Mouse (Mus musculus) adrenal gland, adult (tissue): ENCODE measurements around the gene Pnpla2.

Experiments used
- DNase-seq, 2 experiments: peaks; one replicate each; pipeline ENCODE4 v3.0.0; 2022 to 2023; ENCODE audit warnings: low spot score in 1 of 2; ENCODE audit not compliant: inconsistent age in 2 of 2

The Pnpla2 gene

GRCm38 (mm10) chr7:141431434-141432185 is 23.4 kb upstream of the Pnpla2 start:
- DNase-seq: no peak

DNA sequence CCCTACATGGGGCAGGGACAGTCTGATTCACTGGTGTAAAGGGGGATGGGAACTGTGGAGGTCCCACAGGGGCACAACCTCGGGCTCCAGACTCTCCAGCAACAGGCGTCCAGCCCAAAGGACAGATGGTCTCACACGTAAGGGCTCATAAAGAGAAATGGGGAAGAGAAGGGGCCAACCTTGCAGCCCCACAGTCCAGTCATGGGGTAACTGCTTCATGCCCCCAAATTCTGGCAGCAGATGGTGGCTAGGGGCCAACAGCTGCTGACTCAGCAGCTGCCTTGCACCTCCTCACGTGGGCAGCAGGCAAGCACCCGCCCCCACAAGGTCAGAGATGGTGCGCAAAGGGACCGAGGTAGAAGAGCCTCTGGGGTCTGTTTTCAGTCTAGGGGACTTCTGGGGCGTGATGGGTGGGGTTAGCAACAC is 22.8 kb upstream of the Pnpla2 start:
- DNase-seq: peak; percentile 88 to 94

- peak; percentile 82 to 91 for DNase-seq
Measured at GRCm38 (mm10) chr7:141432741-141433516, 22.1 kb upstream of the Pnpla2 start.

- peak in 1 of 2 experiments; percentile 64 for DNase-seq
Measured at GRCm38 (mm10) chr7:141433517-141434400, 21.2 kb upstream of the Pnpla2 start.

DNA sequence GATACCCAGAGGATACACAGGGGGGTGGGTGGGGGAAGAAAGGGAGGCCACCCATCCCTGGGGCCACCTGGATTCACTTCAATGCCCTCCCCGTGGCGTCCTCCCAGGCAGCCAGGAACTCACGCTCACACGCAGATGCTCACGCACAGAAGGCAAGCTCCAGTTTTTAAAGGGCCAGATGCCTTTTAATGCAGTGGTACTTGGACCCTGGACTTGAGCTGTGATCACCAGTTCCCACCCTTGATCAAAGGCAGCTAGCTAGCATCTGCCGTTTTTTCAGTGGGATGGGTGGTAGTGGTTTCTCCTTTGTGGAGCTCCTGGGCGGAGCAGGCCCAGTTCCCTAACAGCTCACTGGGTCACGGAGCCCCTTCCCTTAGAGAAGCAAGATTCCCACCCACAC is 20.5 kb upstream of the Pnpla2 start:
- peak; percentile 76 to 84 for DNase-seq

DNA sequence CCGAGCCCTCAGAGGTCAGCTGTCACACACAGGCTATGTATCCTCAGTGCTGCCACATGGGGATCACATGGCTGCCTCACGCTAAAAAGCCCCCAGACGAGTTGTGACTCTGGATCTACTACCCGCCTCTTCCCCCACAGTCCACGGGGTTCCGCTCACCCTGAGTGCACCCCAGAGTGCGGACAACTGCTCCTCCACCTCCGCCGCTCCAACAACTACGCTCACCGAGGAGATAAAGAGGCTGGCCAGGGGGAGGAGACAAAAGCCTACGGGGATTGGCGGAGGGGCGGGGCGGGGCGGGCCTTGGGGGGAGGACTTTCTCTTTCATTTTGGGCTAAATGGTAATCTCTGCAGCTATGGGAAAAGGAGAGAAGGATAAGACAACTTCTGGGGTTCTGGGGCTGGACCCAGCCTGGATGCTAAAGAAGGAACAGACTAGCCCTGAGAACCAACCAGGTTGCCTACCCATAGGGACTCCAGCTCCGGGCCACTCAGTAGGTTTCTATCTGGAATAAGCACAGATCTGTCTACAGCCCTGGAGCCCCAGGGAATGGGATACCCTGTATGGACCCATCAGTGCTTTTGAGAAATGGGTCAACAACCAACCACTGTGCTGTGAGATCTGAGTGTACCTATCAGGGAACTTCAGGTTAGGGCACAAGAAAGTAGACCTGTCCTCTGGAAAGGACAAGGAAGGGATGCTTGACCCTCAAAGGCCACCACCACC is 19.7 kb upstream of the Pnpla2 start:
- peak; percentile 81 to 90 for DNase-seq

- no peak for DNase-seq
Measured at GRCm38 (mm10) chr7:141435856-141436522, 19.0 kb upstream of the Pnpla2 start.

DNA sequence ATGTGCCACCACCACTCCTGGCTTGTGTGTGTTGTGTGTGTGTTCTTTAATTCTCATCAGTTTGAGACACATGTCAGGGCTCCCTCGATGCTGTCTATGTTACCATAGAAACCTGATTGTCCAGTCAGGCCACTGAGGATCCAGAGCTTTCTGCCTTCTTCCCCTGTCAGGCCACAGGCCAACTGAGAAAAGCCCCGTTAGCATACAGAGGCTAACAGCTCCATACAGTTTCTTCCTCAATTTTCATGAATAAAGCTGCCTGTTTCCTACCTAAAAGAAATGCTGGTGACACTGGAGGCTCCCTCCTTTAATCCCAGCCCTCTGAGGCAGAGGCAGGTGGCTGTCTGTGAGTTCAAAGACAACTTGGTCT is 18.5 kb upstream of the Pnpla2 start:
- DNase-seq: no peak

- DNase-seq: peak; percentile 86 to 95
Measured at GRCm38 (mm10) chr7:141437178-141438120, 17.5 kb upstream of the Pnpla2 start, which contains the start of gene Slc25a22. Gene Slc25a22, minus strand, starts transcription at chr7:141437892.

DNA sequence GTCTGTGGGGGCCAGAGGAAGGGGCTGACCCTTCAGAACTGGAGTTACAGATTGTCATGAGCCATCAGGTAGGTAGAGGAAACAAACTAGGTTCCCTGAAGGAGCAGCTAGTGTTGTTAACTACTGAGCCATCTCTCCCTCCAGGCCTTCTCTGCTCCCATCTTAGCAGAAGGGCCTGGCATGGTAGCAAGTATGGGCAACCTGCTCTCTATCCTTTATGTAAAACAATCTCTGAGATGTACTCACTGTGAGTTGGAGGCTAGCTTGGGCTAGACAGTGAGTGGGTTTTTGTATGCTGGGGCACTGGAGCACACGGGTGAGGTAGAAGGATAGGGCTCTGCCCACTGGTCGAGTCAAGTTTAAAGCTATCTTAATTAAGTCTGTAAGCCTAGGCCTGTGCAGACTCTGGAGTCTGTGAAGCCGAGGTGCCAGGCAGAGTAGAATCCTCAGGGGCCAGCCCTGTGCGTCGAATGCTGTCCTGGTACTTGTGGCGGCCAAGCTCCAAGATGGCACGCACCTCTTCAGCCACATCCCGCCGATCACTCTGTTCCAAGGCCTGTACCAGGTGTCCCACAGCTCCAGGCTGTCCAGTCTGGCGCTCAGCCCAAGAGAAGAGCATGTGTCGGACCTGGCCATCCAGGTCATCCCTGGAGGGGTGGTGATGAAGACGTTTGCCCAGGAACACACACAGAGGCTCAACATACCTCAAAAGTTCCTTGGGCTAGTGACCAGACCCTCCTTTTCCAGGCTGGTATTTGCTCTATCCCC is 16.6 kb upstream of the Pnpla2 start:
- peak in 1 of 2 experiments; percentile 25 for DNase-seq

DNA sequence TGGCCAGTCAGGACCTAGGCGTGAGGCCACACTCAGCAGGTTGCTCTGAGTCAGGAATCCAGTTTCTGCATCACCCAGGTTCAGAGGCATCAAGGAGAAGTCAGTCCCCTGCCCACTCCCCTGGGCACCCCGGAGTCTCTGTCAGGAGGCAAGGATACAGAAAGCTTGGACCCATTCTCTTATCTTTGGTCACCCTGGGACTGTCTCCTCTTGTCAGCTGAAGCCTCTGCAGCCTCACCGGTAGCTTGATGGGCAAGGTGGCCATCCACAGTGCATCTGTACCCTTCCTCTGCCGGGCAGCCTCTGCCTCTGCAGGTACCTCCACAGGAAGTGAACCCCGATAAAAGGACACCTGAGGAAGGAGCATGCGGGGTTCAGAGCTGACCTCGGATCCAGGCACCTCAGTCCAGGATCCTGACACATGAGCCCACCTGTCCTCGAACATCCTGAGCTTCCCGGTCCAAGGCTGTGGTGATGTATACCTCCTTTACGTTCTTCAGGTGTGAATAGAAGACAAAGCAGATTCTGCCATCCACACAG is 15.8 kb upstream of the Pnpla2 start:
- peak in 1 of 2 experiments; percentile 19 for DNase-seq

GRCm38 (mm10) chr7:141439811-141440210 is 15.2 kb upstream of the Pnpla2 start:
- peak in 1 of 2 experiments; percentile 26 for DNase-seq

- DNase-seq: peak; percentile 71 to 88
Measured at GRCm38 (mm10) chr7:141440613-141441012, 14.4 kb upstream of the Pnpla2 start.

GRCm38 (mm10) chr7:141441460-141441859 is 13.5 kb upstream of the Pnpla2 start:
- DNase-seq: peak in 1 of 2 experiments; percentile 19

GRCm38 (mm10) chr7:141442199-141442598 is 12.8 kb upstream of the Pnpla2 start:
- DNase-seq: no peak

DNA sequence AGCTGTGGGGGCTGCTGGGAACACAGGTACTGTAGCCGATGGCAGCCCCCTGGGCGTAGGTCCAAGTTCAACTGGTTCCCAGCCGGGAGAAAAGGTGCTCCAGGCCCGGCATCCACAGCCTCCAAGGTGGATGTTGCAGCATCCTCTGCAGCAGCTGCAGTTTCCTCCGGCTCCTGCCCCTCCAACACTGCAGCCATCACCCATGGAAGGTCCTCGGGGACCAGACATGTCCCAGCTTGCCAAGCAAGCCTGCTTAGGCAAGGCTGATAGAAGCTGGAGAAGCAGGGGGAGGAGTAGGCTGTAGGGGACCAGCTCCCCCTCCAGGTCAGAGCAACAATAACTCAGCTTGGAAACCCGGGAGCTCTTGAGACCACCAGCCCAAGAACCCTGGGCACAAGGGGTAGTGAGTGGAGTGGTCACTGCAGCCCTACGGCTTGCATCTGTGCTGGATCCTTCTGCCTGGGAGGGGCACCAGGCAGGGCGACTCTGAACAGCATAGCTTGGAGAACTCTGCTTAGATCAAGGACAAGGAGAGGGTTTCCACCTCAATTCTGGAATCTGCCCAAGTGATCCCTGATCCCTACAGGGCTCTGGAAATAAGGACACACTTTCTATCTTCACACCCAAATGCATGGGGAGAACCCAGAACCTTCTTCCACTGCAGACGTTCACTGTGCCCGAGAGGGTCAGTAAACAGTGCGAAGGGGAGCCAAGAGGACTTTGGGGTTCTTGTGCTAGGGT is 11.7 kb upstream of the Pnpla2 start:
- peak in 1 of 2 experiments; percentile 32 for DNase-seq

DNA sequence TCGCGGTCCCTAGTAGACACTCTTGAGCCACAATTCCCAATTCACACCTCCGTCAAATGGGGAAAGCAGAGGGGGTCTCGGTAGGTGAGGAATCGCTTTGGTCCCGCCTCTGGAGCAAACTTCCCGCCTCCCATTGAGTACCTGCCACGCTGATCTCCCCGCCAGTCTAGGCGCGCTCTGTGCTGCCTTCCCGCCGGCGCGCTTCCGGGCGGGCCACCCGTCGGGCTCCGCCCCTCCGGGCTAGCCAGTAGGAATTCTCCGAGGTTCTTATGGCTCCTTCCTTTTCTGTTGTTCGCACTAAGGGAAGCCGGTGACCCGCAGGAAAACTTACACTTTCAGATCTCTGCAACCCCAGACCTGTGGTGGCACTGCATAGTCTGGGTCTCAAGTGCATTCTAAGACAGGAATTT is 11.2 kb upstream of the Pnpla2 start, which contains the start of gene Pidd1:
Pidd1 (minus strand) TSS at position 198 of the 410 bp plus-strand sequence.
- peak; percentile 76 to 86 for DNase-seq
